Mouse (Mus musculus) cerebellum, adult 11 months (tissue): ENCODE data around the gene Disp2.

Experiments
- DNase-seq: peaks from one replicate; pipeline ENCODE4 v3.0.0; 2022

Gene Disp2

DNA sequence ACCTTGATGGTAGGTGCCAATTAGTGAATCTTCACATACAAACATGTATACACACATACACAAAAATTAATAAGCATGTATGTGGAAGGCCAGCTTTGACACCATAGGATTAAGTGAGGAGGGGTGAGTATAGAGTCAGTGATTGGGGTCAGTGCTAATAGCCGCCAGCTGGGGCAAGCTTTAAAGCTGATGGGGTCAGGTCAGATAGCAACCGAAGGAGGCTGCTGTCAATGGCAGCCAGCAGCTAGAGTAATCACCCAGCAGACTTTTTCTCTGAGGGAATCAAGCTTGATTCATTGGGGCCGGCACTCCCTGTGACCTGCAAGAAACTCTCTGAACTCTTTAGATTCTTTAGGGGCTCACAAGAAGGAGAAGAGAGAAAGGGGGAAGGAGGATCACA is 72.2 kb downstream of the Disp2 start:
- no peak for DNase-seq
